Mouse (Mus musculus): ENCODE data around the gene Pfn1.

- no peak for TF ChIP-seq POLR2A (IDR thresholded peaks at IDR 0.05; ENCODE audit: borderline replicate concordance, low read depth, low read length)
- TF ChIP-seq CTCF (IDR thresholded peaks at IDR 0.05; ENCODE audit: low read depth, low read length), result no peak
Measured at GRCm38 (mm10) chr11:70628431-70628830, 26.0 kb downstream of the Pfn1 start.

Data from bone marrow macrophage, adult 2 months (primary cell).